Mouse (Mus musculus) embryo, embryonic 10.5 days (tissue): ENCODE results near the gene Llgl2.
A peak's percentile ranks its signal among the peaks of the same experiment; 100 is the strongest.

ENCODE experiments used
- DNase-seq: peaks from one replicate; pipeline ENCODE4 v3.0.0-alpha.2; 2015; ENCODE audit warnings: low spot score

Gene Llgl2

GRCm38 (mm10) chr11:115878071-115878470 is 54.2 kb downstream of the Llgl2 start:
- no peak for DNase-seq

DNA sequence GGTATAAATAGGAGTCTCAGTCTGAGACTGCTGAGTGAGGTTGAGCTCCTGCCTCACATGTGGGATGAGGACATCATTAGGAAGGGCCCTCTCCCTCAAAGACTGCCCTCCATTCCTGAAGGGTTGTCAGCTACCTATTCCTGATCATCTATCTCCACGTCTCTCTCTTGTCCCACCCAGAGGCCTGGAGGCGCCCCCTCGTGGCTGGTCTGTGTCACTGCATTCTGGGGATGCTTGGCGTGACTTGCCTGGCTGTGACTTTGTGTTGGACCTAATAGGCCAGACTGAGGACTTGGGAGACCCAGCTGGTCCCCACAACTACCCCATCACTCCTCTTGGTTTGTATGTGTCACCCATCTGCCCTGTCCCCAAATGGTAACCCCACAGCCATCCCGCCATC is 57.2 kb downstream of the Llgl2 start:
- DNase-seq, result peak; percentile 41

- no peak for DNase-seq
Observed at GRCm38 (mm10) chr11:115883251-115883650, 59.4 kb downstream of the Llgl2 start.

DNA sequence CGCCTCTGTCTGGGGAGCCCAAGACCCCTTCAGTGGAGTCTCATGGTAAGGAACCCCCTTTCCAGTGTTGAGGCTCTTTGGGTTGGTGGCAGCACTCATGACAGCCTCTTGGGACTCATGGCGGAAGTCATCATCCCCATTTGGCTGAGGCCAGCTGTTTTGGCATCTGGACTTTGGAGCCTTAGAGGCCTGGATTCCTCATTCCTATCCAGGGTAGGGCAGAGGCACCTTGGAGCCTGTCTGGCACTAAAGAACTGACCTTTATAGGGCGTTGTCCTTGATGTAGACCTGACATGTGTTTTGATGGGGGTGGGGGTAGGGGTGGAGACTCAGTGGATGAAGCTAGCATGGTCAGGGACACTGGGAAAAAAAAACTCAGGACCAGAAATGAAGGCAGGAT is 60.5 kb downstream of the Llgl2 start:
- no peak for DNase-seq

DNA sequence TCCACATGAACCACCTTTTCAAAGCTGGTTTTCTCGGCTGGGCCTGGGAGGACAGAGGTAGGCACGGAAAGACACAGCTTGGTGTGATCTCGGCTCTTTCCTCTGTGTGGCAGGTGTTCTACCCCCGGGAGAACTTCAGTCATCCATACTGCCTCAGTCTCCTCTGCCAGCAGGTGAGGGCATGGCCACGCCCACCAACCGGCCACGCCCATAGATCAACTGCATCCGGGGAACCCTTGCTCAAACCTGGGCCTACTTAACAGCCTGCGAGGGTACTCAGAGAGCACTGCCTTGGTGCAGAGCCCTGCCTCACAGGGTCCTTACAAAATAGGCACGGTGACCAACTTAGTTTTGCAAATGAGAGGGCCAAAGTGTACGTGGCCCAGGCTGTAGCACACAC is 61.4 kb downstream of the Llgl2 start:
- DNase-seq, result no peak

DNA sequence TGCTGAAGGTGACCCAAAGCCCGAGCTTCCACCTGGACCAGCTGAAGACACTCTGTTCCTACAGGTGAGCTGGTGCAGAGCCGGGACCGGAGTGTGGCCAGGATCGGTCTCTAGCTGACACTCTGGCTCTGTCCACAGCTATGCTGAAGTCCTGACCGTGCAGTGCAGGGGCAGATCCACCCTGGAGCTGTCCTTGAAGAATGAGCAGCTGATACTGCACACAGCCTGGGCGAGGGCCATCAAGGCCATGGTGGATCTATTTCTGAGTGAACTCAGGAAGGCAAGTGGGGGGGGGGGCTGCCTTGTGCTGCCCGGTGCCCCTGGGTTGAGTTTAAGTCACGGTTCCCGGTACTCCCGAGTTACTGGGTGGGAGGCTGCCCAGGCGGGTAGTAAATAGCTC is 62.6 kb downstream of the Llgl2 start:
- DNase-seq, result no peak

GRCm38 (mm10) chr11:115888020-115888419 is 64.2 kb downstream of the Llgl2 start:
- no peak for DNase-seq

DNA sequence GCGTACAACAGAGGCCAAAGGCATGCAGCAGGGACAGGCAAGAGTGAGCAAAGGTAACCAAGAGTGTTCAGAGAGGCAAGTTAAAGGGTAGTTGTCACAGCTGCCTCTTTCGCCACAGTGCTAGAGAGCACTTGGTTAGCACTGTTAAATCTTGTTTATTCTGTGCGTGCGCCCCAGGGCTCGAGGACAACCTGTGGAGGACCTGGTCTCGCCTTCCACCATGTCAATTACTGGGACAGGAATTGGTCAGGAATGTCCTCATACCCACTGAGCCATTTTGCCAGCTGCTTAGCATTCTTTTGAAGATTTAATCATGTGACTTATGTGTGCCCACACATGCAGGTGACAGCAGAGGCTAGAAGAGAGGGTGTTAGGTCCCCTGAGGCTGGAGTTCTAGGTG is 65.3 kb downstream of the Llgl2 start:
- DNase-seq, result no peak

GRCm38 (mm10) chr11:115892213-115892612 is 68.4 kb downstream of the Llgl2 start:
- no peak for DNase-seq

DNA sequence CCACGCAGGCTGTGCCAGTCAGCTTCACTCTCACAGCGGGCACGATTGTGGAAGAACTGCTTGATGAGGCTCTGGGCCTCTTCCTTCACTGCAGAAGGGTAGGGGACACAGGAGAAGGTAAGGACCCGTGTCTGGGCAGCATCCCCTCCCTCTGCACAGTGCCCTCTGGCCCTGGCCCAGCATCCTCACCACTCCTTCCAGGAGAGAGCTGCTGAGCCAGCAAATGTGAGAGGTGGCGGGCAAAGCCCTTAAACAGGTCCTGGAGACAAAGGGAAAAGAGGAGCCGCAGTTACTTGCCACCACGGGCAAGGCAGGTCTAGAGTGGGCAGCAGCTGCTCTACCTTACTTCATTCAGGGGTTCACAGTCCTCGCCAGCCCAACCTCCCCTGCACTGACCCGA is 69.2 kb downstream of the Llgl2 start:
- no peak for DNase-seq

DNA sequence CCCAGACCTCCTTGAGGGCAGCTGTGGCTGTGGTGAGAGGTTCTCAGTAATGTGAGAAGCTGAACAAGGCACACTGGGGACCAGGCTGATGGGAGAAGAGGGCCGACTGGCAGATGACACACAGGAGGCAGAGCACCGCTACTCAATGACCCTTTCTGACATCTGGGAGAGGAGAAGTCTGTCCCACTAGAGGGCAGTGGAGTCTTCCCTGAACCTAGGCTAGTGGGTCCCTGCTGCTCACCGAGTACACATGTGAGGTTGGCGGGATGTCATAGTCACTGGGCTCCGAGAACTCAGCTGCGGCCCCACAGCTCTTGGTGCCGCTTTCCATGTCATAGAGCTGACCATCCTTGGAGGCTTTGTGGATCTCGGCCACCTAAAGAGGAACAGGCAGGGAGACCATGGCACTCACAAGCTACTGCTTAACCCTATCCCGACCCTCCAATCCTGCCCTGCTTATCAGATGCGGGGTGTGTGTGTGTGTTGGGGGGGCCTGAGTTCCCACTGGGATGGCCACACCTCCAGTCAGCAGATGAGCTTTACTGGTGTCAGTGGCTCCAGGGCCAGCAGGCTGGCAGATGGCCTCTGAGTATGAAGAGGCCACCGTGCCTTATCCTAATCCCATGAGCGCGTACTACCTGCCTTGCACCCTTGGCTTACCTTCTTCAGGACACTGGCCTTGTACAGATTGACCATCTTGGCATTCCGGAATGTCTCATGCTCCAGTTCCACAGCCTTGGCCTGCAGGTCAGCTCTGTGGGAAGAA is 71.1 kb downstream of the Llgl2 start:
- peak; percentile 55 for DNase-seq

- DNase-seq, result no peak
Observed at GRCm38 (mm10) chr11:115898446-115898845, 74.6 kb downstream of the Llgl2 start.

DNA sequence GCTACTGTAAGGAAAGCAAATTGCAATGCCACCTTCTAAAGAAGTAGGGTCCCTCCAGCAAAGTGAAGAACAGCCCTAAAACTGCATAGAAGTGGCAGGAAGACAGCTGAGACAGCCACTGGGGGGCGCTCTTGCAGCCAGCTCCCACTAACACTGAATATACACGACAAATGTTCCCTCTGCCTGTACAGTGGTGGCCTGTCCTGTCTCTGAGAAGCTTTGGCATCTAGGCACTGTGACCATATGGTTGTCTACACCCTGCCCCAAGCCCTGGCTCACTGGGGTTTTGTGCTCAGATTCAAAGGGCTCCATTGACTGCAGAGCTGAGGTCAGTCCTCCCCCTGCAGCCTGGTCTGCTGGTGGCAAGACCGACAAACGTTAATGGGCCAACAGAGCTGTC is 75.0 kb downstream of the Llgl2 start:
- peak; percentile 61 for DNase-seq

DNA sequence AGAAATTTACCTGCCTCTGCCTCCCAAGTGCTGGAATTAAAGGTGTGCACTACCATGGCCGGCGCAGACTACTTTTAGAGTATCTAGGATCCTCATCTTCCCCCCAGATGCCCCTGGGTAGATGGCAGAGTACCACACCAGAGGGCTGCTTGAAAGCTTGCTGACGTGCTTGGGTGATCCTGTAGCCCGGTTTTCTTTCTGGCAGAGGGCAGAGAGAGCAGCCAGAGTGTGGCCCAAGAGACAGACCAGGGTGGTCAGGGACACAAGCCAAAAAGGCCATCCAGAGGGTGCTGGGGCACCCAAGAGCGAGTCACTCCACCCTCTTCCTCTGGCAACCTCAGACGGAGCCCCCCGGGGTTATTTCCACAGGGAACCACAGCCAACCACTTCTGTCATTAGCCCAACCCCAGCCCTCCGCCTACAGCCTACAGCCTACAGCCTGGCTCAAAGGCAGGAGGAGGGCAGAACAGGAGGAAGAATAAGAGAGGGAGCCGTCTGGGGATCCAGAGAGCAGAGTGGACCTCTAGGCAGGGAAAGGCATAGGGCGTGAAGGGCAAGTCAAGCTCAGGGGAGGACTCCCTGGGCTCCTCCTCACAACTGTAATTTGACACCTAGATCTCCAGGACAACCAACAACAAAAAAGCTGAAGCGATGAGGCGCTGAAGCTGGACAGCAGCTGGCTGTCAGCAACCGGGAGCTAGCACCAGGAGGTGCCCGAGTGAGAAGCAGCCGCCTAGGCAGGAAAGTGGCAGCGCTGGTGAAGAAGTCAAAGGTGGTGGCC is 75.8 kb downstream of the Llgl2 start, which contains the start of gene Smim5:
Gene Smim5, plus strand, starts transcription at position 481 of the 781 bp plus-strand sequence.
- peak; percentile 89 for DNase-seq

DNA sequence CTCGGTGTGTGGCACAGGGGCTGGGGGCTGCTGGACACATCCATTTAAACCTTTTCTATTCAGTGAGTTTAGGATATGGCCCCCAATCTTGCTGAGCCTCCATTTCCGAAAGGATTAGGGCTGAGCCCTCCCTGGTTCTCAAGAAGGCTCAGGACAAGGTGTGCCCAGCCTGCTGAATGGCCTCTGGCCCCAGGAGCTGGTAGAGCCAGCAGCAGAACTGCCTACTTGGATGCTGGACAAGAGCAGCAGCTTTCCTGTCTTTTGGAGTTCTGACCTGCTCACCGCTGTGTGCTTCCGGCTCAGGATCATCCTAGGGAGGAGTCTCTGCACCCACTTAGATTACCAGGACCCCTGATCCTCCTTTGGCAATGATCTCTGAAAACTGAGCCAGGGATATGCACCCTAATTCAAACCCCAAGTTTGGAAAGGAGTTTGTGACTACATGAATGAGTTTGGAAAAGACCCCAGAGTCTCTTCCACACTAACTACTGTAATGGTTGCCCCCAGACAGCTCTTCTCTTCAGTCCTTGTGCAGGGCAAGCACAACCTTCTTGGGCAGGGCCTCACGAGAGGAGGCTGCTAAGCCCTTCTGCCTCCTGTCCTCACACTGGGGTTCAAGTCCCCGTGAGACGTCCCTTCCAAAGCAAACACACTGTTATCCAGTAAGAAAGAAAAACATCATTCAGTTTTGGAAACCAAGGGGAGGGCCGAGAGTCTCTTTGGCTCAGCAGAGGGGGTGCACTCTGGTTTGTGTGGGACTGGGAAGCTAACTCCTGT is 76.9 kb downstream of the Llgl2 start:
- DNase-seq, result no peak

- no peak for DNase-seq
Observed at GRCm38 (mm10) chr11:115901338-115902161, 77.7 kb downstream of the Llgl2 start.

GRCm38 (mm10) chr11:115902177-115902576 is 78.3 kb downstream of the Llgl2 start:
- DNase-seq, result no peak

DNA sequence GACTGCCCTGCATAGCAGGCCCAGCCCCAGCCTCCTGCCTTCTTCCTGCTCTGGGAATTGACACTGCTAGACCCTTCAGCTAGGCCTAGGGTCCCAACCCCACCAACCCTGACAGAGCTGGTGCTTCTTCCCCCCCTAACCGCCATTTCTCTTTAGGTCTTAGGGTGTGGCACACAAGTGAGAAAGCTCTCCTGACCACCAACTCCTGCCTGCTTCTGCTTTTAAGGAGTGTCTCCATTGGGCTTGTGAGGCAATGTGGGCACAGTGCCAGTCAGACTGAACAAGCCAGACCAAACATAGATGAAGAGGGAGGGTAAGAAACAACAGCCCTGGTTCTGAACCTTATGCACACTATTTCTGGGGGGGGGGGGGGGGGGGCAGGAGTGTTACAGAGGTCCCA is 79.0 kb downstream of the Llgl2 start:
- DNase-seq, result no peak

- peak; percentile 33 for DNase-seq
Observed at GRCm38 (mm10) chr11:115903384-115904230, 79.8 kb downstream of the Llgl2 start.

DNA sequence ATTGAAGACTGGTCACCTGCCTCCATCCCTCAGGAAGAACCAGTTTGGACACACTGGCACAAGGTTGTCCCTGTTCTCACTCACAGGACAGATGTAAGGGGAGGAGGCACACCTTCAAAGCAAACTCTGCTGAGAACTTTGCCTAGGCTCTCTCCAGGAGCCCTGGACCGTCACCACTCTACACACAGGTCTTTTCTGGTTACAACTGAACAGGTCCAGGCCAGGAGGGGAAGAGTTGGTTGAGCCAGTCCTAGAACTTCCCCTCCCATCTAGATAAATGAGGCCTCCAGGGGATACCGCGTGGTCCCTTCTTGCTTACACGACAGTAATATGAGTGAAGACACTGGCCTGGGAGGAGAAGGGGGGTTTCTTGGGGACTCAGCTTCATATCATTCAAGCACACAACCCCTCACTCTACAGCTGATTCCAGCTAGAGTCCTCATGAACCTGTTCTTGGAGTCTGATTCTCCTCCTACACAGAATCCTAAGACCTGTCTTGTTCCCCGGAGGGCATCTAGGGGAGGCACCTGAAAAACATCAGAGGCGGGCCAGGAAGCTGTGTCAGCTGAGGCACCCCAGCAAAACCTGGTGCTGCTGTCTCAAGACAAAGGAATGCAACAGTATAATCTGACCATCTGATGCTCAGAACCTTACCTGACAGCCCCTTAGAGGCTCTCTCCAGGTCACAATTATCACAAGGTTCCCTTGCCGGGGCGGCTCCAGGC is 80.5 kb downstream of the Llgl2 start:
- DNase-seq, result no peak
